Mouse (Mus musculus): ENCODE results near the gene Atp1b2. TPM values are rescaled to one million over a fixed set of nuclear protein-coding genes. Genes with fewer than 3 reads are reported as not detected.

Gene Atp1b2
- total and polyA plus RNA-seq, 2 experiments from 2014 or later: 161 to 167 TPM

DNA sequence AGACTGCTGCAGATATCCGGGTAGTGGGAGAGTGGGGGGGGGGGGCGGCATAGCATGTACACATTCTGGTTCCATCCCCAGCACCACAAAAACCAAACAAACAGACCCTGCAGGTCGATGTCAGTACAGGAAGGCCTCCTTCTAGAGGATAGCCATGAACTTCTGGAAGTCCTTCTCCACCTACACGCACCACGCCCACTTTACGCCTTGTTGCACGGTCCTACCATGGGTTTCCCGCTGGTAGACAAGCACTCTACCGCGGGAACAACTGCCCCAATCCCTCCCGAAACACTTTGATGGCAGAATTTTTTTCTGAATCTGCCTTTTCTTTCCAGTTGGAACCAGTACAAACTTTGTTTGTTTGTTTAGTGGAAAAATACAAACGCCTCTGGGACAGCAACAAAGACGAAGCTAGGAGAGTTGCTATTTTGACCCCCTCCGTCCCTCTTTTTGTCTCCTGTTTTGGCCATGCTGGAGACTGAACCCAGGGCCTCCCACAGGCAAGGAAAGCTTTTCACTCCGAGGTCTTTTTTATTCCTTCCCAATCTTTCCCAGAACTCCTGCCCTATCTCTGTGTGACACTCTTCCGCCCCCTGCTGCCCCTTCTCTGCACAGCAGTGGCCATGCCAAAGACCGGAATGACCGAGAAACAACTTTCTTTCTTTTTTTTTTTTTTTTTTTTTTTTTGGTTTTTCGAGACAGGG, 8.0 kb upstream of the Atp1b2 start:
- Histone ChIP-seq H3K9ac (replicated peaks; ENCODE audit: low read length, poor library complexity, severe bottlenecking) (no peak overlapping the region), H3K4me1 (ENCODE audit: insufficient read depth, low read length) (no peaks in the 10 kb centered on the region), H3K27me3 (ENCODE audit: insufficient read depth, low read length) (no peaks in the 10 kb centered on the region), H3K4me2 (ENCODE audit: low read depth, low read length, poor library complexity, severe bottlenecking) (no peak overlapping the region), H3K36me3 (ENCODE audit: insufficient read depth, low read length) (no peaks in the 10 kb centered on the region), H3K27ac (ENCODE audit: low read depth, low read length) (peak overlapping the region; percentile 26; the same call in 1 of the 2 replicates), H3K4me3 (ENCODE audit: low read depth, low read length) (no peak overlapping the region), H3K9me3 (ENCODE audit: low read length) (no peaks in the 10 kb centered on the region)
- 7% methylated on average over 19 of the region's 19 CpGs for WGBS
- ATAC-seq (ENCODE audit: low FRiP score) (no peak), DNase-seq (ENCODE audit: low spot score) (peak; percentile 81)
- peak; percentile 78 for TF ChIP-seq CTCF (IDR thresholded peaks at IDR 0.05)

DNA sequence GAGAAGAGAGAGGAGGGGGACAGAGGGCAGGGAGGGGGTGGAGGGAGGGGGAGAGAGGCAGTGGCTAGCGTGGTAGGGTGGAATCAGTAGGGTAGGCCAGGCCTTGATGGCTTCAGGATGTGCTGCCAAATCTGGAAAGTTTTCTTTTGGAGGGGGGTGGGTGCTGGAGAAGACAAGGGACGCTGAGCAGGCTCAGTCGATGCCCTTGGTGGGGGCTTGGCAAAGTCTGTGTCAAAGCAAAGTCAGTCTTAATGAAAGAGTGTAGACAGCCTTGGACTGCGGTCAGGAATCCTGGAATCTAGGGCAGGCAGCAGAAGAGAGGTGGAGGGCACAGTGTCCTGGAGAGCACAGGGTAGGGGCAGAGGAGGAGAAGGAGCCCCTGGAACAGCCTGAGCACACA, 5.2 kb upstream of the Atp1b2 start:
- DNase-seq (ENCODE audit: low spot score): peak; percentile 68

DNA sequence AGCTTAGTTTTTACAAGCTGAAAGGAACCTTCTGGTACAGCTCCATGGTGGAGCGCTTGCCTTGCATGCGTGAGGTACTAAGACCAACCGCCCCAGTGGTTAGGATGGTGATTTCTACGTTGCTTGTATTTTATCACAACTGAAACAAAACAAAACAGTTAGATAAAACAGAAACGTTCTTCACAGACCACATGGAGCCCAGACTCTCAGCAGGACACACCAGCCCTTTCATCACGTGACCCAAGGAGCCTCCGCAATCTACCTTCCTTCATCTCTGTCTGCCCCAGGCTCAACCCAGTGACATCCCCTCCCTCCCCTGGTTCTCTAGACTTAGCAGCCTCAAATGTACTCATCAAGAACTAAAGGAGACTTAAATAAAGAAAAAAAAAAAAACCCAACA, 3.7 kb upstream of the Atp1b2 start:
- WGBS: 63% methylated on average over 7 of the region's 7 CpGs
- TF ChIP-seq CTCF (IDR thresholded peaks at IDR 0.05): no peak
- no peak overlapping the region for H3K27ac ChIP-seq (ENCODE audit: low read depth, low read length)

More for the DNA sequence above, 5.2 kb upstream of the Atp1b2 start:
- Histone ChIP-seq H3K27me3 (ENCODE audit: insufficient read depth, low read length) (no peaks in the 10 kb centered on the region), H3K9me3 (ENCODE audit: low read length) (no peaks in the 10 kb centered on the region), H3K9ac (replicated peaks; ENCODE audit: low read length, poor library complexity, severe bottlenecking) (no peak overlapping the region), H3K4me2 (ENCODE audit: low read depth, low read length, poor library complexity, severe bottlenecking) (no peak overlapping the region), H3K36me3 (ENCODE audit: insufficient read depth, low read length) (no peaks in the 10 kb centered on the region), H3K4me1 (ENCODE audit: insufficient read depth, low read length) (0 out of 2 replicates have a peak, but pooled peaks cover 3% of the 10 kb centered on the region), H3K4me3 (ENCODE audit: low read depth, low read length) (no peak overlapping the region), H3K27ac (ENCODE audit: low read depth, low read length) (no peak overlapping the region)
- 69% methylated on average over 4 of the region's 4 CpGs for WGBS
- no peak for TF ChIP-seq CTCF (IDR thresholded peaks at IDR 0.05)
- peak; percentile 38; the same call in 1 of the 2 replicates for ATAC-seq (ENCODE audit: low FRiP score)

DNA sequence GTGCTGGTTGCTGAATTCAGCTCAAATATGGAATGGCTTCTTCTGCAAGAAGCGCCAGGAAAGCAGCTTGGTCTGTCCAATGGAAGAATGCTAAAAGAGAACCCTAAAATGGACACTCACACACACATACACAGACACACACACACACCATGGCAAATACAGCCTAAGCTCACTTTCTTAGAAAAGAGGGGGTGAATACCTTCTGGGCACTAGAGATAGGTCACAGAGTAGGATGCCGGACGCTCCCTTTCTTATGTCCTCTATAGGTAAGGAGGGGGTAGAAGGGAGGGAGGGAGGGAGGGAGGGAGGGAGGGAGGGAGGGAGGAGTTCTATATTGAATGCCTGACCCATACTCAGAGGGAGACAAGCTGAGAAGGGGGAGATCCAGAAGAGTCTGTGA, 2.8 kb upstream of the Atp1b2 start:
- Histone ChIP-seq H3K4me3 (ENCODE audit: low read depth, low read length) (no peak overlapping the region), H3K27ac (ENCODE audit: low read depth, low read length) (no peak overlapping the region), H3K27me3 (ENCODE audit: insufficient read depth, low read length) (no peaks in the 10 kb centered on the region), H3K36me3 (ENCODE audit: insufficient read depth, low read length) (no peaks in the 10 kb centered on the region), H3K9me3 (ENCODE audit: low read length) (no peaks in the 10 kb centered on the region), H3K4me1 (ENCODE audit: insufficient read depth, low read length) (peaks cover 10% of the 10 kb centered on the region), H3K4me2 (ENCODE audit: low read depth, low read length, poor library complexity, severe bottlenecking) (no peak overlapping the region), H3K9ac (replicated peaks; ENCODE audit: low read length, poor library complexity, severe bottlenecking) (no peak overlapping the region)
- ATAC-seq (ENCODE audit: low FRiP score): no peak
- no peak for TF ChIP-seq CTCF (IDR thresholded peaks at IDR 0.05)
- 93% methylated on average over 3 of the region's 3 CpGs for WGBS
- DNase-seq (ENCODE audit: low spot score): no peak

More for the DNA sequence above, 3.7 kb upstream of the Atp1b2 start:
- Histone ChIP-seq H3K36me3 (ENCODE audit: insufficient read depth, low read length) (no peaks in the 10 kb centered on the region), H3K4me3 (ENCODE audit: low read depth, low read length) (no peak overlapping the region), H3K9ac (replicated peaks; ENCODE audit: low read length, poor library complexity, severe bottlenecking) (no peak overlapping the region), H3K9me3 (ENCODE audit: low read length) (no peaks in the 10 kb centered on the region), H3K4me2 (ENCODE audit: low read depth, low read length, poor library complexity, severe bottlenecking) (no peak overlapping the region), H3K4me1 (ENCODE audit: insufficient read depth, low read length) (0 out of 2 replicates have a peak, but pooled peaks cover 3% of the 10 kb centered on the region), H3K27me3 (ENCODE audit: insufficient read depth, low read length) (no peaks in the 10 kb centered on the region)
- no peak for DNase-seq (ENCODE audit: low spot score)
- ATAC-seq (ENCODE audit: low FRiP score): no peak

DNA sequence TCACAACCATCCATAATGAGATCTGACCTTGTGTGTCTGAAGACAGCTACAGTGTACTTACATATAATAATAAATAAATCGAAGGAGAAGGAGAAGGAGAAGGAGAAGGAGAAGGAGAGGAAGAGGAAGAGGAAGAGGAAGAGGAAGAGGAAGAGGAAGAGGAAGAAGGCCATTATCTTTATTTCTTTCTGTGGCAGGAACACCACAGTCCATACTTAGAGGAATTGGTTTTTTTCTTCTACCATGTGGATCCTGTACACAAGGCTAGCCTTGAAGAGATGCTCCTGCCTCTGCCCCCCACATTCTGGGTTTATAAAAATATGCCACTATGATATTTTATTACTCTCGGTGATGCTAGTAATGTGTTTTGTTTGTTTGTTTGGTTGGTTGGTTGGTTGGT, 1.1 kb upstream of the Atp1b2 start:
- 87% methylated on average over 2 of the region's 2 CpGs for WGBS
- DNase-seq (ENCODE audit: low spot score): no peak
- Histone ChIP-seq H3K9ac (replicated peaks; ENCODE audit: low read length, poor library complexity, severe bottlenecking) (no peak overlapping the region), H3K4me3 (ENCODE audit: low read depth, low read length) (no peak overlapping the region), H3K4me1 (ENCODE audit: insufficient read depth, low read length) (peaks cover 10% of the 10 kb centered on the region), H3K36me3 (ENCODE audit: insufficient read depth, low read length) (peaks cover 10% of the 10 kb centered on the region), H3K27me3 (ENCODE audit: insufficient read depth, low read length) (no peaks in the 10 kb centered on the region), H3K4me2 (ENCODE audit: low read depth, low read length, poor library complexity, severe bottlenecking) (no peak overlapping the region), H3K9me3 (ENCODE audit: low read length) (no peaks in the 10 kb centered on the region), H3K27ac (ENCODE audit: low read depth, low read length) (no peak overlapping the region)
- no peak for TF ChIP-seq CTCF (IDR thresholded peaks at IDR 0.05)
- ATAC-seq (ENCODE audit: low FRiP score): no peak

DNA sequence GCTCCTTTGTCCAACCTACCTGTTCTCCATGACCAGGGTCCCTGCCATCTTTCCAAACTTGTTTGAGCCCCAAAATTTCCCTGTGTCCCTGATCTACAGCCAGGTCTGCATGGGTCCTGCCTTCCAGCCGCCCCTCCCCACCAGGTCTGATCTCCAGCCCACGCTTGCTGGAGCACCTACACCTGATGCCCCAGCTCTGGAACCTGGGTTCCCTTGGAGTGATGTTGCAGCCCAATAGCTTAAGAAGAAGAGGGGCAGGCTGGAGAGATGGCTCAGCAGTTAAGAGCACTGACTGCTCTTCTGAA, 701 bp upstream of the Atp1b2 start:
- no peak overlapping the region for H3K9ac ChIP-seq (replicated peaks; ENCODE audit: low read length, poor library complexity, severe bottlenecking)
- H3K4me2 ChIP-seq (ENCODE audit: low read depth, low read length, poor library complexity, severe bottlenecking): peak overlapping the region; percentile 80
- no peak for TF ChIP-seq CTCF (IDR thresholded peaks at IDR 0.05)
- H3K9me3 ChIP-seq (ENCODE audit: low read length): no peaks in the 10 kb centered on the region
- H3K27ac ChIP-seq (ENCODE audit: low read depth, low read length): peak overlapping the region; percentile 57; the same call in 1 of the 2 replicates
- ATAC-seq (ENCODE audit: low FRiP score): no peak
- peaks cover 14% of the 10 kb centered on the region for H3K36me3 ChIP-seq (ENCODE audit: insufficient read depth, low read length)
- H3K4me3 ChIP-seq (ENCODE audit: low read depth, low read length): peak overlapping the region; percentile 91; the same call in 1 of the 2 replicates
- DNase-seq (ENCODE audit: low spot score): no peak
- H3K27me3 ChIP-seq (ENCODE audit: insufficient read depth, low read length): no peaks in the 10 kb centered on the region
- peaks cover 10% of the 10 kb centered on the region for H3K4me1 ChIP-seq (ENCODE audit: insufficient read depth, low read length)
- 77% methylated on average over 2 of the region's 2 CpGs for WGBS

Measured in midbrain, postnatal 0 days (tissue).